Mouse (Mus musculus) adrenal gland, adult 18-20 months (tissue): Measurements from ENCODE around the gene Gm21900. TPM values are rescaled to one million over a fixed set of nuclear protein-coding genes. Genes with fewer than 3 reads are reported as not detected.
A peak's percentile ranks its signal among the peaks of the same experiment; 100 is the strongest.
"Not testable (repeated sequence)": the region's sequence is repeated elsewhere in the genome, so short reads cannot be mapped to it uniquely, and the experiment has no call there.

Experiments used
- DNase-seq, 2 experiments: peaks; one replicate each; pipeline ENCODE4 v3.0.0; 2021 to 2022; ENCODE audit warnings: low spot score in 2 of 2
- long read RNA-seq, 2 experiments: library from polyadenylated mRNA; stranded (forward); transcript quantifications; one replicate each; pipeline ENCODE4 v2.0.0; 2021
- total RNA-seq, 2 experiments: library from RNA; stranded (reverse); gene quantifications; 1 replicate in 1 of 2; 2 replicates in 1 of 2; pipeline ENCODE4 v1.2.3; 2021

Gene Gm21900
- not detected for total RNA-seq
- long read RNA-seq, experiment 1 = 0 reads
- long read RNA-seq, experiment 2 = 0 reads

DNA sequence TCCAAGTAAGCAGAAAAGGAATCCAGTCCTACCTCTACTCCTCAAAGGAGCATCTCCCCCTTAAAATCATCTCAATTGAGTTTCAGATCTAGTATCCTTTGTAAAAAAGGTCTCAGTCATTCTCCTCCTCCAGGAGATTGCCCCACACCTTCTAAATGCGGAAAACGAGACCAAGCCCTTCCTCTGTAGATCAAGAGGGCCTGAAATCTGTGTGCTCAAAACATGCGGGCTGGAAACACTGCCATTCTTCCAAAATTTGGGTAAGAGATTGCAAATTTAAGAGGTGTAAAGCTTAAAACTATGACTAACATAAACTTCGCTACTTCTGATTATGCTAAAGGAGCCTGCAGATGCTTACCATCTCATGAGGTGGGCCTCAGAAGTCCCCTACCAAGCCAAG lies at the start of gene Gm21900:
Gene Gm21900 (plus strand): TSS at position 301 of the 400 bp plus-strand sequence.
- not testable (repeated sequence) for DNase-seq

GRCm38 (mm10) chrY:10643516-10643915 lies 27.4 kb downstream of the Gm21900 start:
- DNase-seq = peak; percentile 1 to 18

Other genes with a start within 250 kb of the Gm21900 start
- gene Gm28510, start 203.6 kb upstream of the Gm21900 start, total RNA-seq = not detected
- gene Gm20737, start 80.3 kb upstream of the Gm21900 start, total RNA-seq = not detected
- gene Gm21775, start 62.9 kb upstream of the Gm21900 start, total RNA-seq = not detected
- gene Gm20777, start 136.1 kb downstream of the Gm21900 start, total RNA-seq = not detected